Mouse (Mus musculus) telencephalon, adult 2 months (tissue): ENCODE measurements around the gene Rex1bd.

Experiments used
- DNase-seq: peaks from one replicate; pipeline ENCODE4 v3.0.0-alpha.2; 2011; ENCODE audit warnings: low read depth, low spot score

The Rex1bd gene

GRCm38 (mm10) chr8:70502540-70502939 lies 4.0 kb downstream of the Rex1bd start:
- DNase-seq, result no peak

GRCm38 (mm10) chr8:70501820-70502529 lies 4.6 kb downstream of the Rex1bd start:
- DNase-seq, result no peak

GRCm38 (mm10) chr8:70500386-70501301 lies 5.9 kb downstream of the Rex1bd start:
- DNase-seq, result no peak

- DNase-seq, result no peak
Measured at GRCm38 (mm10) chr8:70495771-70496062, 10.8 kb downstream of the Rex1bd start.

- DNase-seq, result no peak
Measured at GRCm38 (mm10) chr8:70495001-70495770, 11.4 kb downstream of the Rex1bd start.

- DNase-seq, result no peak
Measured at GRCm38 (mm10) chr8:70494416-70494945, 12.1 kb downstream of the Rex1bd start.

- DNase-seq, result no peak
Measured at GRCm38 (mm10) chr8:70493692-70494415, 12.7 kb downstream of the Rex1bd start.

GRCm38 (mm10) chr8:70492664-70493640 lies 13.6 kb downstream of the Rex1bd start, which contains the start of gene Crlf1:
Crlf1 (plus strand) TSS chr8:70493158.
- no peak for DNase-seq

GRCm38 (mm10) chr8:70490880-70491495 lies 15.6 kb downstream of the Rex1bd start:
- no peak for DNase-seq

- no peak for DNase-seq
Measured at GRCm38 (mm10) chr8:70490061-70490879, 16.3 kb downstream of the Rex1bd start.

- DNase-seq, result no peak
Measured at GRCm38 (mm10) chr8:70489576-70489975, 17.0 kb downstream of the Rex1bd start.

GRCm38 (mm10) chr8:70488931-70489470 lies 17.6 kb downstream of the Rex1bd start:
- no peak for DNase-seq

- no peak for DNase-seq
Measured at GRCm38 (mm10) chr8:70487993-70488796, 18.4 kb downstream of the Rex1bd start.

- DNase-seq, result no peak
Measured at GRCm38 (mm10) chr8:70486941-70487520, 19.5 kb downstream of the Rex1bd start, which contains the start of gene Tmem59l. Tmem59l (minus strand) TSS chr8:70487358.

- no peak for DNase-seq
Measured at GRCm38 (mm10) chr8:70486191-70486681, 20.3 kb downstream of the Rex1bd start.

GRCm38 (mm10) chr8:70482943-70483342 lies 23.6 kb downstream of the Rex1bd start:
- no peak for DNase-seq

- peak; percentile 89 for DNase-seq
Measured at GRCm38 (mm10) chr8:70481908-70482307, 24.6 kb downstream of the Rex1bd start.
